Mouse (Mus musculus) liver, embryonic 11.5 days (tissue): ENCODE measurements around the gene Rhou. TPM values are rescaled to one million over a fixed set of nuclear protein-coding genes. Genes with fewer than 3 reads are reported as not detected.

Experiments
- ATAC-seq: fragments of 200-750 bp; cut with Nextera tagmentation; replicated peaks from 2 replicates; pipeline ENCODE4 v1.8.0; 2017; ENCODE audit warnings: moderate number of reproducible peaks, mild to moderate bottlenecking, moderate TSS enrichment, moderate library complexity; ENCODE audit not compliant: low FRiP score
- DNase-seq: peaks from one replicate; pipeline ENCODE4 v3.0.0-alpha.2; 2017; ENCODE audit warnings: low spot score
- H3K27ac ChIP-seq: fragments of 300-500 bp; sonication (generic); 2 replicates; pipeline ENCODE4 v1.5.1; 2014; ENCODE audit warnings: mild to moderate bottlenecking, low read depth, low read length, control low read depth
- H3K27me3 ChIP-seq: fragments of 300-500 bp; sonication (generic); replicated peaks from 2 replicates; pipeline ENCODE4 v1.6.1; 2014; ENCODE audit warnings: low read length, mixed read lengths; ENCODE audit not compliant: control insufficient read depth, insufficient read depth
- H3K36me3 ChIP-seq: fragments of 300-500 bp; sonication (generic); 2 replicates; pipeline ENCODE4 v1.6.1; 2014; ENCODE audit warnings: mild to moderate bottlenecking, low read length, moderate library complexity, mixed read lengths; ENCODE audit not compliant: control insufficient read depth, insufficient read depth
- H3K4me1 ChIP-seq: fragments of 300-500 bp; sonication (generic); replicated peaks from 2 replicates; pipeline ENCODE4 v1.6.1; 2014; ENCODE audit warnings: low read length, mixed read lengths; ENCODE audit not compliant: control insufficient read depth, insufficient read depth
- H3K4me2 ChIP-seq: fragments of 300-500 bp; sonication (generic); 2 replicates; pipeline ENCODE4 v1.6.1; 2014; ENCODE audit warnings: mild to moderate bottlenecking, control low read depth, moderate library complexity
- H3K4me3 ChIP-seq: fragments of 300-500 bp; sonication (generic); 2 replicates; pipeline ENCODE4 v1.5.1; 2014; ENCODE audit warnings: low read depth, low read length, control low read depth
- H3K9ac ChIP-seq: fragments of 300-500 bp; sonication (generic); 2 replicates; pipeline ENCODE4 v1.6.1; 2014; ENCODE audit warnings: low read depth, low read length, control low read depth
- H3K9me3 ChIP-seq: fragments of 300-500 bp; sonication (generic); 2 replicates; pipeline ENCODE4 v1.6.1; 2016; ENCODE audit warnings: low read length, inconsistent platforms, mixed read lengths; ENCODE audit not compliant: control insufficient read depth
- WGBS: fragments of 180-500 bp; shearing (Covaris S2); extraction: QIAGEN DNeasy Blood & Tissue Kit; methylation state at CpG from one replicate; pipeline ENCODE4 v1.1.7; 2014; 5-methylcytosine and 5-hydroxymethylcytosine counted together
- polyA plus RNA-seq: library from polyadenylated mRNA; unstranded; fragments of >200 nt; fragmentation: Nextera tagmentation; extraction: Ambion mirVana; gene quantifications from 2 replicates; pipeline ENCODE4 v1.2.1, GENCODE M21; 2014

Rhou gene
- polyA plus RNA-seq, 1 experiment from 2014 or later = 4.9 TPM

DNA sequence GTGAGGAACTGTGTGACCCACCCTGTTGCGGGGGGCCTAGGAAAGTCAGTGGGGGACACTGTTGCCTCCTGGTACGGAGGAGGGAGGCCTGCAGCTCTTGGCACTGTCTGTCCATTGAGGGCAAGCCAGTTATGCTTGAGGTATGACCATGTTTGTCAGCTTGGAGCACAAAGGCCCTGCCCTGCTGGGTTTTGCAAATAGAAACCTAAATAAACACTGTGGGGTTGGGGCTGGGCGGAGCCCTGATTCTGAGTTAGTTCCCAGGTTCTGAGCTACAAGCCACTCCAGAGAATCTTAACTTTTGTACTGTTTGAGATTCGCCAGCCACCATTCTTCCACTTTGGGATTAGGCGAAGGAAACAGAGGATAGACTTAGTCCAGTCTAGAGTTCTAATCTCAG, 56.6 kb downstream of the Rhou start:
- 69% methylated on average over 5 of the region's 5 CpGs for WGBS
- no peak overlapping the region for H3K4me2 ChIP-seq
- no peak overlapping the region for H3K4me3 ChIP-seq
- no peaks in the 10 kb centered on the region for H3K27me3 ChIP-seq
- DNase-seq (no peak), ATAC-seq (no peak)
- no peaks in the 10 kb centered on the region for H3K36me3 ChIP-seq
- no peaks in the 10 kb centered on the region for H3K9me3 ChIP-seq
- H3K27ac ChIP-seq = no peak overlapping the region
- H3K4me1 ChIP-seq = 0 out of 2 replicates have a peak, but pooled peaks cover 7% of the 10 kb centered on the region
- no peak overlapping the region for H3K9ac ChIP-seq

Other genes starting within 250 kb of the Rhou start
- gene Mc1r, start 246.8 kb upstream of the Rhou start, polyA plus RNA-seq = 0.04 and 0.06 TPM in 2 replicates
- 6.0 and 6.9 TPM in 2 replicates for gene Tubb3, start 242.5 kb upstream of the Rhou start, polyA plus RNA-seq
- 27.0 and 32.7 TPM in 2 replicates for gene Def8, start 230.4 kb upstream of the Rhou start, polyA plus RNA-seq
- gene Afg3l1, start 176.0 kb upstream of the Rhou start, polyA plus RNA-seq = 42.2 and 43.0 TPM in 2 replicates
- gene Dbndd1, start 138.5 kb upstream of the Rhou start, polyA plus RNA-seq = 1.5 and 1.6 TPM in 2 replicates
- gene Gas8, start 135.1 kb upstream of the Rhou start, polyA plus RNA-seq = 13.7 and 15.5 TPM in 2 replicates
- 61.8 and 65.9 TPM in 2 replicates for gene Rab4a, start 152.1 kb downstream of the Rhou start, polyA plus RNA-seq
- 4.6 and 5.2 TPM in 2 replicates for gene Ccsap, start 206.3 kb downstream of the Rhou start, polyA plus RNA-seq
- 2.5 and 6.7 TPM in 2 replicates for gene Acta1, start 240.8 kb downstream of the Rhou start, polyA plus RNA-seq